Mouse (Mus musculus) embryonic facial prominence, embryonic 11.5 days (tissue): Measurements from ENCODE around the gene Olfr1234. TPM values are rescaled to one million over a fixed set of nuclear protein-coding genes. Genes with fewer than 3 reads are reported as not detected.

Experiments
- ATAC-seq: fragments of 200-750 bp; cut with Nextera tagmentation; replicated peaks from 2 replicates; pipeline ENCODE4 v1.8.0; 2017; ENCODE audit warnings: low read depth; ENCODE audit not compliant: insufficient number of reproducible peaks, low FRiP score, low TSS enrichment
- DNase-seq: peaks from one replicate; pipeline ENCODE4 v3.0.0-alpha.2; 2015; ENCODE audit warnings: low spot score
- H3K27ac ChIP-seq: fragments of 300-500 bp; sonication (generic); replicated peaks from 2 replicates; pipeline ENCODE4 v1.5.1; 2014; ENCODE audit warnings: mild to moderate bottlenecking, low read depth, low read length, control low read depth
- H3K27me3 ChIP-seq: fragments of 300-500 bp; sonication (generic); 2 replicates; pipeline ENCODE4 v1.6.1; 2014; ENCODE audit warnings: mild to moderate bottlenecking, low read length, moderate library complexity, mixed read lengths; ENCODE audit not compliant: control insufficient read depth, insufficient read depth
- H3K36me3 ChIP-seq: fragments of 300-500 bp; sonication (generic); replicated peaks from 2 replicates; pipeline ENCODE4 v1.6.1; 2014; ENCODE audit warnings: low read depth, mild to moderate bottlenecking, low read length, moderate library complexity, mixed read lengths; ENCODE audit not compliant: control insufficient read depth, insufficient read depth
- H3K4me1 ChIP-seq: fragments of 300-500 bp; sonication (generic); 2 replicates; pipeline ENCODE4 v1.6.1; 2014; ENCODE audit warnings: low read length, mixed read lengths; ENCODE audit not compliant: control insufficient read depth, insufficient read depth
- H3K4me2 ChIP-seq: fragments of 300-500 bp; sonication (generic); 2 replicates; pipeline ENCODE4 v1.6.1; 2014; ENCODE audit warnings: low read depth, mild to moderate bottlenecking, control low read depth, low read length, moderate library complexity
- H3K4me3 ChIP-seq: fragments of 300-500 bp; sonication (generic); 2 replicates; pipeline ENCODE4 v1.5.1; 2014; ENCODE audit warnings: low read depth, low read length, control low read depth
- H3K9ac ChIP-seq: fragments of 300-500 bp; sonication (generic); replicated peaks from 2 replicates; pipeline ENCODE4 v1.6.1; 2014; ENCODE audit warnings: mild to moderate bottlenecking, control low read depth, low read length
- H3K9me3 ChIP-seq: fragments of 300-500 bp; sonication (generic); replicated peaks from 2 replicates; pipeline ENCODE4 v1.6.1; 2016; ENCODE audit warnings: mild to moderate bottlenecking, low read length, inconsistent platforms, mixed read lengths; ENCODE audit not compliant: control insufficient read depth
- WGBS: fragments of 180-500 bp; shearing (Covaris S2); extraction: QIAGEN DNeasy Blood & Tissue Kit; methylation state at CpG from one replicate; pipeline ENCODE4 v1.1.7; 2014; 5-methylcytosine and 5-hydroxymethylcytosine counted together
- polyA plus RNA-seq: library from polyadenylated mRNA; unstranded; fragments of >200 nt; fragmentation: Nextera tagmentation; extraction: Ambion mirVana; gene quantifications from 2 replicates; pipeline ENCODE4 v1.2.1, GENCODE M21; 2014

Olfr1234 gene
- polyA plus RNA-seq: not detected in 2 replicates

GRCm38 (mm10) chr2:89364765-89365164 is at the start of gene Olfr1234:
TSS of gene Olfr1234 (minus strand) at chr2:89364865.
- no peak for ATAC-seq
- Histone ChIP-seq H3K4me1 (no peaks in the 10 kb centered on the region), H3K4me2 (no peak within 1 kb of the TSS), H3K27me3 (no peaks in the 10 kb centered on the region), H3K9ac (no peak within 1 kb of the TSS), H3K4me3 (no peak within 1 kb of the TSS), H3K27ac (no peak within 1 kb of the TSS), H3K36me3 (no peaks in the 10 kb centered on the region), H3K9me3 (no peaks in the 10 kb centered on the region)
- no peak for DNase-seq
- 90% methylated on average over 4 of the region's 4 CpGs for WGBS

GRCm38 (mm10) chr2:89409576-89409975 is 44.9 kb upstream of the Olfr1234 start, which contains the start of gene Olfr1238:
TSS of gene Olfr1238 (minus strand) at chr2:89409676.
- Histone ChIP-seq H3K36me3 (no peaks in the 10 kb centered on the region), H3K27me3 (no peaks in the 10 kb centered on the region), H3K9ac (no peak within 1 kb of the TSS), H3K4me2 (no peak within 1 kb of the TSS), H3K4me3 (no peak within 1 kb of the TSS), H3K27ac (no peak within 1 kb of the TSS), H3K9me3 (no peaks in the 10 kb centered on the region), H3K4me1 (no peaks in the 10 kb centered on the region)
- WGBS: 85% methylated on average over 2 of the region's 2 CpGs
- ATAC-seq (no peak), DNase-seq (no peak)

GRCm38 (mm10) chr2:89400882-89401281 is 36.2 kb upstream of the Olfr1234 start:
- Histone ChIP-seq H3K9me3 (no peaks in the 10 kb centered on the region), H3K4me3 (no peak overlapping the region), H3K27ac (no peak overlapping the region), H3K9ac (no peak overlapping the region), H3K4me2 (no peak overlapping the region), H3K4me1 (no peaks in the 10 kb centered on the region), H3K36me3 (no peaks in the 10 kb centered on the region), H3K27me3 (no peaks in the 10 kb centered on the region)
- WGBS: 88% methylated on average over 1 of the region's 1 CpGs
- DNase-seq (no peak), ATAC-seq (no peak)

GRCm38 (mm10) chr2:89342298-89342697 is 22.4 kb downstream of the Olfr1234 start, which contains the start of gene Olfr1233:
TSS of gene Olfr1233 (minus strand) at chr2:89342398.
- no peaks in the 10 kb centered on the region for H3K4me1 ChIP-seq
- no peak within 1 kb of the TSS for H3K4me3 ChIP-seq
- no peaks in the 10 kb centered on the region for H3K36me3 ChIP-seq
- no peak for DNase-seq
- H3K9me3 ChIP-seq: no peaks in the 10 kb centered on the region
- no peak for ATAC-seq
- no peak within 1 kb of the TSS for H3K27ac ChIP-seq
- no peak within 1 kb of the TSS for H3K9ac ChIP-seq
- no peaks in the 10 kb centered on the region for H3K27me3 ChIP-seq
- H3K4me2 ChIP-seq: no peak within 1 kb of the TSS

GRCm38 (mm10) chr2:89329575-89329974 is 35.1 kb downstream of the Olfr1234 start, which contains the start of gene Olfr1232:
TSS of gene Olfr1232 (minus strand) at chr2:89329675.
- Histone ChIP-seq H3K27ac (no peak within 1 kb of the TSS), H3K27me3 (no peaks in the 10 kb centered on the region), H3K9ac (no peak within 1 kb of the TSS), H3K9me3 (no peaks in the 10 kb centered on the region), H3K4me3 (no peak within 1 kb of the TSS), H3K36me3 (no peaks in the 10 kb centered on the region), H3K4me1 (no peaks in the 10 kb centered on the region), H3K4me2 (no peak within 1 kb of the TSS)
- DNase-seq (no peak), ATAC-seq (no peak)

Other genes with a start within 250 kb of the Olfr1234 start
- gene Olfr1221, start 247.6 kb downstream of the Olfr1234 start, polyA plus RNA-seq: not detected in 2 replicates
- not detected in 2 replicates for gene Olfr1222, start 231.8 kb downstream of the Olfr1234 start, polyA plus RNA-seq
- gene Olfr1223, start 213.3 kb downstream of the Olfr1234 start, polyA plus RNA-seq: not detected in 2 replicates
- gene Olfr1224-ps1, start 200.8 kb downstream of the Olfr1234 start, polyA plus RNA-seq: not detected in 2 replicates
- not detected in 2 replicates for gene Olfr1225, start 190.2 kb downstream of the Olfr1234 start, polyA plus RNA-seq
- gene Olfr1226, start 164.8 kb downstream of the Olfr1234 start, polyA plus RNA-seq: not detected in 2 replicates
- gene Olfr1228, start 110.8 kb downstream of the Olfr1234 start, polyA plus RNA-seq: not detected in 2 replicates
- gene Olfr1229, start 76.9 kb downstream of the Olfr1234 start, polyA plus RNA-seq: not detected in 2 replicates
- not detected in 2 replicates for gene Olfr1230, start 67.6 kb downstream of the Olfr1234 start, polyA plus RNA-seq
- not detected in 2 replicates for gene Olfr1231, start 57.8 kb downstream of the Olfr1234 start, polyA plus RNA-seq
- not detected in 2 replicates for gene Olfr1232, start 35.2 kb downstream of the Olfr1234 start, polyA plus RNA-seq
- not detected in 2 replicates for gene Olfr1233, start 22.5 kb downstream of the Olfr1234 start, polyA plus RNA-seq
- not detected in 2 replicates for gene Olfr1238, start 44.8 kb upstream of the Olfr1234 start, polyA plus RNA-seq
- gene Olfr1239, start 55.5 kb upstream of the Olfr1234 start, polyA plus RNA-seq: not detected in 2 replicates
- gene Olfr1240, start 78.1 kb upstream of the Olfr1234 start, polyA plus RNA-seq: not detected in 2 replicates
- not detected in 2 replicates for gene Olfr1241, start 122.3 kb upstream of the Olfr1234 start, polyA plus RNA-seq
- not detected in 2 replicates for gene Olfr1242, start 133.5 kb upstream of the Olfr1234 start, polyA plus RNA-seq
- not detected in 2 replicates for gene Olfr1243, start 166.6 kb upstream of the Olfr1234 start, polyA plus RNA-seq
- not detected in 2 replicates for gene Olfr1245, start 213.6 kb upstream of the Olfr1234 start, polyA plus RNA-seq
- gene Olfr1246, start 228.3 kb upstream of the Olfr1234 start, polyA plus RNA-seq: not detected in 2 replicates
- gene Olfr1247, start 249.3 kb upstream of the Olfr1234 start, polyA plus RNA-seq: not detected in 2 replicates